Mouse (Mus musculus): ENCODE data around the gene Hist1h2af. TPM values are rescaled to one million over a fixed set of nuclear protein-coding genes. Genes with fewer than 3 reads are reported as not detected.
A peak's percentile ranks its signal among the peaks of the same experiment; 100 is the strongest.
"Not testable (repeated sequence)": the region's sequence is repeated elsewhere in the genome, so short reads cannot be mapped to it uniquely, and the experiment has no call there.

Hist1h2af gene
- polyA plus RNA-seq, 1 experiment from 2014 or later = 2.8 TPM

DNA sequence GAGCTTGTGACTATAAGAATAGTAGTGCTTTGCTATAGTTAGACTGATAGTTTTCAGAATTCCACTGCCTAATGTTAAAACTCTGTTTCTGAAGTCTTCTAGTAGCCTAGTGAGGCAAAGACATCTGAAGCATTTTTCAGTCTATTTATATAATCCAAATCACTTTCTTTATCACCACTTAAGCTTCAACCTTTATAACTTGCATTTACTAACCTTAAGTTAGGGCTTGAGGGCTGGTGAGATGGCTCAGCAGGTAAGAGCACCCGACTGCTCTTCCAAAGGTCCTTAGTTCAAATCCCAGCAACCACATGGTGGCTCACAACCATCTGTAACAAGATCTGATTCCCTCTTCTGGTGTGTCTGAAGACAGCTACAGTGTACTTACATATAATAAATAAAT lies 6.1 kb downstream of the Hist1h2af start:
- ATAC-seq (replicated peaks) = not testable (repeated sequence)

DNA sequence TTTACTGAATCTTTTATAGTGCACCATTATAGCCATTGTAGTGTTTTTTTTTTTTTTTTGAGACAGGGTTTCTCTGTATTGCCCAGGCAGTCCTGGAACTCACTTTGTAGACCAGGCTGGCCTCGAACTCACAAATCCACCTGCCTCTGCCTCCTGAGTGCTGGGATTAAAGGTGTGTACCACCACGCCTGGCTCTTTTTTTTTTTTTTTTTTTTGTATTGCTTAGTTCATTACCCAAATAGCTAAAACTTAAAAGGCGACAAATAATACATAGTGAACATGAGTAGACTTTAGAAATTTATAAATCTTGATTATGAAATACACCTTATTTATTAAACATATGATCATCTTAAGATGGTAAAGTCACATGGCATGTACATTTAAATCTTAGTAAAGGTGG lies 7.8 kb downstream of the Hist1h2af start:
- no peak overlapping the region for H3K27ac ChIP-seq (replicated peaks)
- peaks cover 18% of the 10 kb centered on the region for H3K4me1 ChIP-seq
- no peaks in the 10 kb centered on the region for H3K9me3 ChIP-seq
- H3K27me3 ChIP-seq = no peaks in the 10 kb centered on the region
- no peaks in the 10 kb centered on the region for H3K36me3 ChIP-seq
- 83% methylated on average over 3 of the region's 3 CpGs for WGBS
- no peak overlapping the region for H3K4me2 ChIP-seq (replicated peaks)
- ATAC-seq (replicated peaks) = no peak
- H3K4me3 ChIP-seq = no peak overlapping the region
- H3K9ac ChIP-seq (replicated peaks) = no peak overlapping the region

More for the DNA sequence above, 6.1 kb downstream of the Hist1h2af start:
- H3K4me3 ChIP-seq; H3K36me3 ChIP-seq; H3K9ac ChIP-seq (replicated peaks); H3K27me3 ChIP-seq; H3K9me3 ChIP-seq; H3K27ac ChIP-seq (replicated peaks); H3K4me2 ChIP-seq (replicated peaks): not testable (repeated sequence)
- 75% methylated on average over 1 of the region's 1 CpGs for WGBS
- H3K4me1 ChIP-seq = peaks cover 29% of the 10 kb centered on the region

DNA sequence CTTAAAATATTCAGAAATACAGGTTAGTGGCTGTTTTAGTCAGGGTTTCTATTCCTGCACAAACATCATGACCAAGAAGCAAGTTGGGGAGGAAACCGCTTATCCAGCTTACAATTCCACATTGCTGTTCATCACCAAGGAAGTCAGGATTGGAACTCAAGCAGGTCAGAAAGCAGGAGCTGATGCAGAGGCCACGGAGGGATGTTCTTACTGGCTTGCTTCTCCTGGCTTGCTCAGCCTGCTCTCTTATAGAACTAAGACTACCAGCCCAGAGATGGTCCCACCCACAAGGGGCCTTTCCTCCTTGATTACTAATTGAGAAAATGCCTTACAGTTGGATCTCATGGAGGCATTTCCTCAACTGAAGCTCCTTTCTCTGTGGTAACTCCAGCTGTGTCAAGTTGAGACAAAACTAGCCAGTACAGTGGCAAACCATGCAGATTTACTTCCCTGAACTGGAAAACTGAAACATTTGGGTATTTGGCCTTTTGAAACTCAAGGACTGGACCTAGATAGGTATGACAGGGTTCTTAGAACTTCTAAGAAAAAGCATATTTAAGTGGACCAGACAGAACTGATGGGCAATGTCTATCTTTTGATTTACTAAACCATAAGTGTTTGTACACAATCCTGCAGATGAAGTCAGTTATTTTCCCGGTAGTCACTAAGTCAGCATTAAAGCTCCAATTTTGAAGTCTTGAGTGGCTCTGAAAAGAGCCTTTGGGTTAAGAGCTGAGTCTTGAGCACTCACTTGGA lies 8.7 kb downstream of the Hist1h2af start:
- peak overlapping the region; percentile 83 for H3K4me2 ChIP-seq (replicated peaks)
- peak overlapping the region; percentile 52 for H3K9ac ChIP-seq (replicated peaks)
- ATAC-seq (replicated peaks); H3K9me3 ChIP-seq; H3K36me3 ChIP-seq; H3K27me3 ChIP-seq: not testable (repeated sequence)
- H3K4me3 ChIP-seq = peak overlapping the region; percentile 50
- peak overlapping the region; percentile 86 for H3K27ac ChIP-seq (replicated peaks)
- H3K4me1 ChIP-seq = peaks cover 11% of the 10 kb centered on the region; the same call in 1 of the 2 replicates
- WGBS = 8% methylated on average over 3 of the region's 3 CpGs

DNA sequence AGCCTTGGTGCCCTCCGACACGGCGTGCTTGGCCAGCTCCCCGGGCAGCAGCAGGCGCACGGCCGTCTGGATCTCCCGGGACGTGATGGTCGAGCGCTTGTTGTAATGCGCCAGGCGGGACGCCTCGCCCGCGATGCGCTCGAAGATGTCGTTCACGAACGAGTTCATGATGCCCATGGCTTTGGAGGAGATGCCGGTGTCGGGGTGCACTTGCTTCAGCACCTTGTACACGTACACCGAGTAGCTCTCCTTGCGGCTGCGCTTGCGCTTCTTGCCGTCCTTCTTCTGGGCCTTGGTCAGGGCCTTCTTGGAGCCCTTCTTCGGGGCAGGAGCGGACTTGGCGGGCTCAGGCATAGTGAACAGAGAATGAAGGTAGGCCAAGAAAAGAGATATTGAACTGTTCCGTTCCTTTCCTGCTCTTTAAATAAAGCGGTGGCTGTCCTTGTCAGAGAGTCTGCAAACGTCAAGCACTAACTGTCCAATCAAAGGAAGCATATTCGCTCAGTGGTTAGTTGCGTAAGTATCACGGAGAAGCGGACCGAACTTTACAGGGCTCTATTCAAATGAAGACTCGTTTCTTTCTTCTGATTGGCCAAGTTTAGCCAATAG lies 9.4 kb downstream of the Hist1h2af start, which contains the start of gene Hist1h2bh:
TSS of gene Hist1h2bh (minus strand) at position 394 of the 609 bp plus-strand sequence.
- not testable (repeated sequence) for H3K4me1 ChIP-seq, H3K27me3 ChIP-seq, H3K36me3 ChIP-seq, H3K9me3 ChIP-seq
- peak; percentile 93 for ATAC-seq (replicated peaks)
- WGBS = under 1% methylated on average over 42 of the region's 42 CpGs
- H3K9ac ChIP-seq (replicated peaks) = peak within 1 kb of the TSS; percentile 52
- H3K4me3 ChIP-seq = peak within 1 kb of the TSS; percentile 55
- H3K4me2 ChIP-seq (replicated peaks) = peak within 1 kb of the TSS; percentile 83
- H3K27ac ChIP-seq (replicated peaks) = peak within 1 kb of the TSS; percentile 97

DNA sequence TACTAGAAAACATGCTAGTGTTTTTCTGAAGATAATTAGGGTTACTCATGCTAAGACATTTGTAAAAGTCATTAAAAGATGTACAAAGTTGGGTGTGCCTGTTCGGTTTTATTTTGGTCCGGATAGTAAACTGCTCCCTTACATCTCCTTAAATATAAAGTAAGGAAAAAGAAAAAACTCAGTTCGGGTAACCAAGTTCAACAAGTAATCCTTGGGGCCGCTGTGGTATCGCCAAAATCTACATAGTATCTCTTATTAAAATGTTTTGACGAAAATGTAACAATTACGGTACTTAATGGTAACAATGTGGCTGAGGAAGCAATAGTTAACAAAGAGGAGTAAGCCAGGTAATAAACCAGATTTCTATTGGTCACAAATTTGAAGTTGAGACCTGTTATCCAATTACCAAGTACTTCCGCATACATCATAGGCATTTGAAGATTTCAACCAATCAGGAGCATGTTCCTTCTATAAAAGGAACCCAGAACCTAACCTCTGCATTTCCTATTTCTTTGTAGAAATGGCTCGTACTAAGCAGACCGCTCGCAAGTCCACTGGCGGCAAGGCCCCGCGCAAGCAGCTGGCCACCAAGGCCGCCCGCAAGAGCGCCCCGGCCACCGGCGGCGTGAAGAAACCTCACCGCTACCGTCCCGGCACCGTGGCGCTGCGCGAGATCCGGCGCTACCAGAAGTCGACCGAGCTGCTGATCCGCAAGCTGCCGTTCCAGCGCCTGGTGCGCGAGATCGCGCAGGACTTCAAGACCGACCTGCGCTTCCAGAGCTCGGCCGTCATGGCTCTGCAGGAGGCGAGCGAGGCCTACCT lies 10.5 kb downstream of the Hist1h2af start, which contains the start of gene Hist1h3f:
TSS of gene Hist1h3f (plus strand) at position 88 of the 822 bp plus-strand sequence.
- peak; percentile 97 for ATAC-seq (replicated peaks)
- under 1% methylated on average over 34 of the region's 45 CpGs for WGBS
- H3K4me3 ChIP-seq = peak within 1 kb of the TSS; percentile 55

DNA sequence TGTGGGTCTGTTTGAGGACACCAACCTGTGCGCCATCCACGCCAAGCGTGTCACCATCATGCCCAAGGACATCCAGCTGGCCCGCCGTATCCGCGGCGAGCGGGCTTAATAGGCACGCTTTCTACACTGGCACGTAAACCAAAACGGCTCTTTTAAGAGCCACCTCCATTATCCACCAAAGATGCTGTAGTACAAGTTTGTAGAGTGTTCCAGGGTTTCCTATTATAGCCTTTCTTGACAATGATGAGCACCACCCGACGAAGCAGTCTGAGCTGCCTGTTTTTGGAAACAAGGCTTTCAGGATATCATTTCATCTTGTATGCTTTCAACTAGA lies 11.0 kb downstream of the Hist1h2af start:
- 0% methylated on average over 13 of the region's 14 CpGs for WGBS
- H3K27ac ChIP-seq (replicated peaks) = peak overlapping the region; percentile 97
- H3K4me3 ChIP-seq = peak overlapping the region; percentile 55
- not testable (repeated sequence) for H3K9me3 ChIP-seq; H3K36me3 ChIP-seq; ATAC-seq (replicated peaks); H3K27me3 ChIP-seq; H3K4me1 ChIP-seq
- H3K9ac ChIP-seq (replicated peaks) = peak overlapping the region; percentile 65; the same call in 1 of the 2 replicates
- peak overlapping the region; percentile 42 for H3K4me2 ChIP-seq (replicated peaks)

More for the DNA sequence above, 10.5 kb downstream of the Hist1h2af start, which contains the start of gene Hist1h3f:
- no peaks in the 10 kb centered on the region for H3K36me3 ChIP-seq
- peak within 1 kb of the TSS; percentile 97 for H3K27ac ChIP-seq (replicated peaks)
- no peaks in the 10 kb centered on the region for H3K27me3 ChIP-seq
- H3K4me2 ChIP-seq (replicated peaks) = peak within 1 kb of the TSS; percentile 83
- H3K9me3 ChIP-seq = no peaks in the 10 kb centered on the region
- H3K4me1 ChIP-seq = peaks cover 8% of the 10 kb centered on the region; the same call in 1 of the 2 replicates
- peak within 1 kb of the TSS; percentile 65 for H3K9ac ChIP-seq (replicated peaks)

DNA sequence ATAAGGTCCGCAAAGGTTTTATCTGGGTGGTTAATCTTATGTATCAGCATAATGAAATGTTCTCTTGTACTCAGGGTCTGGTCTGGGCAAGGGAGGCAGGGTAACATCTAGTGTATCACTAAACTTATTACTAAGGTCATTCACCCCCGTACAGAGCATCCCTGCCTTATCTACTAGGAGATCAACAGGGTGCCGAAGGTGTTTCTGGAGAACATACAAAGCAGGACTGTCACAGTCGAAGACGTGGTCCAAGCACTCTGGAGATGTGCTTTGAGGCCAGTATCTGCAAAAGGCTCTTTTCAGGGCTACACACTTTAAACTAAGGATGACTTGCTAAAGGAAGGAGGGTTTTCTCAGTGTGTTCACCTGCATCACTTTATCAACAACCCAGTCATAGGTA lies 13.0 kb downstream of the Hist1h2af start:
- Histone ChIP-seq H3K4me2 (replicated peaks) (no peak overlapping the region), H3K27ac (replicated peaks) (no peak overlapping the region), H3K4me3 (no peak overlapping the region), H3K9me3 (no peaks in the 10 kb centered on the region), H3K9ac (replicated peaks) (no peak overlapping the region), H3K27me3 (no peaks in the 10 kb centered on the region), H3K36me3 (no peaks in the 10 kb centered on the region), H3K4me1 (peaks cover 18% of the 10 kb centered on the region)
- WGBS = 78% methylated on average over 5 of the region's 5 CpGs
- ATAC-seq (replicated peaks) = no peak

DNA sequence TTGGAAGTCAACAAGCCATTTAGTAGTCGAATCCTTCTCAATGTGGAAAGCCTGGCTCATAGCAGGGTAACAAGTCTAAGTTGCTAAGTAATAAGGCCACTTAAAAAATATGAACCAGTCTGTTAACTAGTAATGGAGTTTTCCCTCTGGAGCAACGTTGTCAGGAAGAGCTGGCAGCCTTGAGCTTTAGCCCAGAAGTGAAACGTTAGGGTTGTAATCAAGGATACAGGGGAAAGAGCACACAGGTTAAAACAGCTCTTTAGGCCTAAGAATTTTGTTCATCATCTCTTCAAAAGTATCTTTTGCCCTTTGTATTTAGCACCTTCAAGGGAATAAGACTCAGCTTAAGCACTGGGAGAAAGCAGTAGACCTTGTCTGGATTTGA lies 17.0 kb downstream of the Hist1h2af start:
- ATAC-seq (replicated peaks) = no peak
- Histone ChIP-seq H3K27me3 (no peaks in the 10 kb centered on the region), H3K9me3 (no peaks in the 10 kb centered on the region), H3K9ac (replicated peaks) (peak overlapping the region; percentile 58), H3K27ac (replicated peaks) (peak overlapping the region; percentile 93), H3K4me1 (peaks cover 30% of the 10 kb centered on the region), H3K36me3 (no peaks in the 10 kb centered on the region), H3K4me3 (peak overlapping the region; percentile 51), H3K4me2 (replicated peaks) (peak overlapping the region; percentile 63)
- 7% methylated on average over 3 of the region's 3 CpGs for WGBS

DNA sequence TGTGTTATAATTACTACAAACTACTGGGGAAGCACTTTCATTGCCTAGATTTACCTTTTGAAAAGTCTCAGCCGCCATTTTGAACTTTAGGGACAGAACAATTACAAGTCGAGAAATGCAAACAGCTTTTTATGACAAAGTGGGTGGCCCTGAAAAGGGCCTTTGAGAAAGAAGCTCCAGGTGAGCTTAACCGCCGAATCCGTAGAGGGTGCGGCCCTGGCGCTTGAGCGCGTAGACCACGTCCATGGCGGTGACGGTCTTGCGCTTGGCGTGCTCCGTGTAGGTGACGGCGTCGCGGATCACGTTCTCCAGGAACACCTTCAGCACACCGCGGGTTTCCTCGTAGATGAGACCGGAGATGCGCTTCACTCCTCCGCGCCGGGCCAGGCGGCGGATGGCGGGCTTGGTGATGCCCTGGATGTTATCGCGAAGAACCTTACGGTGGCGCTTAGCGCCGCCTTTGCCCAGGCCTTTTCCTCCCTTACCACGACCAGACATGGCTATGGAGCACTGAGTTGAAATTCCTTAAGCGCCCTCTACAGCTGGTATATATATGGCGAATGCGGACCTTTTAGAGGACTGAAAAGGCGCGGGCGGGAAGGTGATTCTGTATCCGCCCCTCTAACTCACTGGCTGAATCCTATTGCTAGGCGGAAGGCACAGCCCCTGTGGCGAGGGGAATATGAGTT lies 17.6 kb downstream of the Hist1h2af start, which contains the start of gene Hist1h4f:
TSS of gene Hist1h4f (minus strand) at position 503 of the 689 bp plus-strand sequence.
- Histone ChIP-seq H3K4me2 (replicated peaks) (peak within 1 kb of the TSS; percentile 63), H3K27ac (replicated peaks) (peak within 1 kb of the TSS; percentile 93), H3K4me1 (peaks cover 31% of the 10 kb centered on the region), H3K4me3 (peak within 1 kb of the TSS; percentile 51), H3K9ac (replicated peaks) (peak within 1 kb of the TSS; percentile 58)
- H3K9me3 ChIP-seq, H3K36me3 ChIP-seq, H3K27me3 ChIP-seq: not testable (repeated sequence)
- ATAC-seq (replicated peaks) = peak; percentile 85
- WGBS = 0% methylated on average over 47 of the region's 47 CpGs

DNA sequence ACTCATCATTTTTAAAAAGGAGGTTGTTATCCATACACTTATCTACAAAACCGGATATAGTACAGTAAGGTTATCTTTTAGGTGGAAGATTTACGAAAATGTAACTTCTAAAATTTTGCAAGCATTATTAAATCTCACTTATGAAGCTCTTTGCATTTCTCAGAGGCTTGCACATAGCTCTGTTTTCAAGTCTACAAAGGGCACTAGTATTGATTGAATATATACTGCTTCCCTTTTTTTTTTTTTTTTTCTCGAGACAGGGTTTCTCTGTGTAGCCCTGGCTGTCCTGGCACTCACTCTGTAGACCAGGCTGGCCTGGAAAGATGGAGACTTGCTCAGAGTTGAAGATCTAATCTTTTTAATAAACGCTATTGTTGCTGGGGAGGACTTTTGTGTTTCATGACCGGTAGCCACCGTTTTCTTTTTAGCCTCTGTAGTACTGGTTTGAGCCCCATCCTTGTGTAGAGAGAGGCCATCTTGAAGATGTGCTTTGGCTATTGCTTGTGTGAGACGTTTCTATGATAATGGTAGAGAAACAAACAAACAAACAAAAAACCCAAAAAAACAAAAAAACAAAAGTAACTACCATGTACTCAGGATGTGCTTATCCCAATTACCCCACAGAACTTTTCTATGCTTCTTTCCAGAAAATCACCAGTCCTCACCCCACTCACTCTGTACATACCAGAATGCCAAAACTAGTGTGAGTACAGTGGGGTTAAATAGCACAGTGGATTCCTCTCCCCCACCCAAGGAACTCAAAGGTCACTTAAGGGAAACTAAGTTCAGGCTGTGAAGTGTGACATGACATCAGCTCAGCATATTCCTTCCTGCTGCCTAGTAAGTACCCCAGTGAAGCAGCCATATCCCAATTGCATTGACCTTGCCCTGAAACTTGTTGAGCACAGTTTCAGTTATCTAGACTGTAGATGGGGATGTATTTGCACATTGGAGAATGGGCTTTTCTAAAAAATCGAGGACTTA lies 18.5 kb downstream of the Hist1h2af start:
- peak overlapping the region; percentile 51 for H3K4me3 ChIP-seq
- ATAC-seq (replicated peaks) = no peak
- peak overlapping the region; percentile 93 for H3K27ac ChIP-seq (replicated peaks)
- H3K36me3 ChIP-seq = no peaks in the 10 kb centered on the region
- no peaks in the 10 kb centered on the region for H3K27me3 ChIP-seq
- no peaks in the 10 kb centered on the region for H3K9me3 ChIP-seq
- H3K4me2 ChIP-seq (replicated peaks) = peak overlapping the region; percentile 63
- H3K4me1 ChIP-seq = peaks cover 37% of the 10 kb centered on the region
- peak overlapping the region; percentile 58; the same call in 1 of the 2 replicates for H3K9ac ChIP-seq (replicated peaks)
- WGBS = 42% methylated on average over 8 of the region's 8 CpGs
